Mouse (Mus musculus): Measurements from ENCODE around the gene Adamts9. TPM values are rescaled to one million over a fixed set of nuclear protein-coding genes. Genes with fewer than 3 reads are reported as not detected.

The Adamts9 gene
- total and polyA plus RNA-seq, 2 experiments from 2014 or later: 3.9 to 35.5 TPM

DNA sequence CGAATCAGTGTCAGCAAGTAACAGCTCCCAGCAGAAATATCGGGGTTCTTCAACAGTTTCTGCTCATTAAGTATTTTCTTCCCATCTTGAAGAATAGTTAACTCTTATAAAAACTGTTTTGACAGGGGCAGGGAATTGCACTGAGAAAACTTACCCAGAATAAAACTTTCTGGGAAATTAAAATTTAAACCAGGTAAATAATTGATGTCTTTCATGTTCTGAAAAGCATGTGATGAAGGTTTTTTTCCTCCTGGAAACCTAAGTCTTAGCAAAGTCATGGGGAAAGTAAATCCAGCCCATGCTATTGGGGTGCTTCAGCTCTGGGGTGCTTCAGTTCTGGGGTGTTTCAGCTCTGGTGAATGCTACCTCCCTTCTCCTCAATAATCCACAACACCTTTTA lies 132.7 kb downstream of the Adamts9 start:
- Histone ChIP-seq H3K4me2 (ENCODE audit: low read depth, low read length) (no peak overlapping the region), H3K4me3 (ENCODE audit: low read depth, low read length) (no peak overlapping the region), H3K36me3 (replicated peaks; ENCODE audit: control insufficient read depth, insufficient read depth, low read length) (peaks cover 41% of the 10 kb centered on the region), H3K27me3 (ENCODE audit: control insufficient read depth, insufficient read depth, low read length) (no peaks in the 10 kb centered on the region), H3K9me3 (replicated peaks; ENCODE audit: control insufficient read depth, low read length) (no peaks in the 10 kb centered on the region), H3K4me1 (ENCODE audit: control insufficient read depth, insufficient read depth) (peaks cover 10% of the 10 kb centered on the region), H3K9ac (replicated peaks; ENCODE audit: low read depth, low read length) (no peak overlapping the region), H3K27ac (ENCODE audit: low read depth) (no peak overlapping the region)
- WGBS: 94% methylated on average over 2 of the region's 2 CpGs
- TF ChIP-seq EP300 (IDR thresholded peaks at IDR 0.05; ENCODE audit: low read depth) (no peak), CTCF (IDR thresholded peaks at IDR 0.05; ENCODE audit: low read depth) (no peak)
- ATAC-seq (ENCODE audit: insufficient read depth, low read depth): no peak
- no peak for DNase-seq (ENCODE audit: low spot score)

DNA sequence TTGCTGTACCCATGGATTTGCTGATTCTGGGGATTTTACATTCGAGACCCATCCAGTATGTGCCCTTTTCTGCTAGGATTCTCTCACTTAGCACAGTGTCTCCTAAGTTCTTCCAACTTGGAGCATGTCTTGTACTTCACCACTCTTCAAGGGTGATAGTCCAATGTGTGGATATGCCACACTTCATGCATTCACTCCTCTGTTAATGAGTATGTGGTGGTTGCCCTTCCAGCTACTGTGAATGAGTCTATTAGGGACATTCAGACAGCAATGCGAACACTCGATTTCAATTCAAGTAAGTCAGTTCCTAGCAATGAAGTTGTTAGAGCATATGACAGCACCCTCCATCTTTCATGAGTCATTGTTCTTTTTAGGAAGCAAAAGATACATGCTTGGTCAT lies 133.5 kb downstream of the Adamts9 start:
- ATAC-seq (ENCODE audit: insufficient read depth, low read depth): no peak
- no peak overlapping the region for H3K4me3 ChIP-seq (ENCODE audit: low read depth, low read length)
- no peaks in the 10 kb centered on the region for H3K9me3 ChIP-seq (replicated peaks; ENCODE audit: control insufficient read depth, low read length)
- H3K27ac ChIP-seq (ENCODE audit: low read depth): no peak overlapping the region
- no peak for DNase-seq (ENCODE audit: low spot score)
- peaks cover 10% of the 10 kb centered on the region for H3K4me1 ChIP-seq (ENCODE audit: control insufficient read depth, insufficient read depth)
- H3K4me2 ChIP-seq (ENCODE audit: low read depth, low read length): no peak overlapping the region
- peaks cover 49% of the 10 kb centered on the region for H3K36me3 ChIP-seq (replicated peaks; ENCODE audit: control insufficient read depth, insufficient read depth, low read length)
- WGBS: 88% methylated on average over 3 of the region's 3 CpGs
- no peaks in the 10 kb centered on the region for H3K27me3 ChIP-seq (ENCODE audit: control insufficient read depth, insufficient read depth, low read length)
- no peak overlapping the region for H3K9ac ChIP-seq (replicated peaks; ENCODE audit: low read depth, low read length)
- TF ChIP-seq EP300 (IDR thresholded peaks at IDR 0.05; ENCODE audit: low read depth): no peak
- no peak for TF ChIP-seq CTCF (IDR thresholded peaks at IDR 0.05; ENCODE audit: low read depth)

DNA sequence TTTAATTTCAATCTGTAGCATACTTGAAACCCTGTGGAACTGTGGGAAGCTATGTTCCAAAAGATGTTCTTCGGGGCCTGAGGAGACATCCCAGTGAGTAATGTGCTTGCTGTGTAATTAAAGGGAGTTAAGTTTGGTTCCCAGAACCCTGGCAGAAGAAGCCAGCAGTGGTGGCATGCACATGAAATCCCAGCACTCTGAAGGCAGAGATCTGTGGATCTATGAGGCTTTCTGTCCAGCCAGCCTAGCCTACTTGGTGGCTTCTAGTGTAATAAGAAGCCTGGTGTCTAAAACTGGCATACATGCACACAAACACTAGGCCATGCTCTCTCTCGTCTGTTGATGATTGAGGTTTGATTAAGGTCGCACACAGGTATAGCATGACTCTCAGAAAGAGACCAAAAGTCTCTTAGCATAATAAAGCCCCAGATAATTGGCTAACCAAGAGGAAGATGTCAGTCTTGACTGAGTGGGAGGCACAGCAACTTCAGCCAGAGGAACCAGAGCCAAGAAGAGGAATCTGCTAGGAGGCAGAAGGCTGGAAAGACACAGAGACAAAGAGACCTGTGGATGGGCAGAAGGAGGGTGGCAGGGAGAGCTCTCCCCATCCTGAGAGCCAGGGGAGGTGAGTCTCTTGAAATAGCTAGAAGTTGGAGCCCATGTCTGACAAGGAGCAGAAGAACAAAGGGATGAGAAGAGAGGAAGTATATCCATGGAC lies 138.9 kb downstream of the Adamts9 start:
- H3K27ac ChIP-seq (ENCODE audit: low read depth): no peak overlapping the region; the same call in 1 of the 2 replicates
- no peaks in the 10 kb centered on the region for H3K27me3 ChIP-seq (ENCODE audit: control insufficient read depth, insufficient read depth, low read length)
- H3K9me3 ChIP-seq (replicated peaks; ENCODE audit: control insufficient read depth, low read length): no peaks in the 10 kb centered on the region
- ATAC-seq (ENCODE audit: insufficient read depth, low read depth) (no peak), DNase-seq (ENCODE audit: low spot score) (no peak)
- H3K9ac ChIP-seq (replicated peaks; ENCODE audit: low read depth, low read length): no peak overlapping the region
- 79% methylated on average over 3 of the region's 3 CpGs for WGBS
- H3K4me1 ChIP-seq (ENCODE audit: control insufficient read depth, insufficient read depth): peaks cover 15% of the 10 kb centered on the region
- H3K36me3 ChIP-seq (replicated peaks; ENCODE audit: control insufficient read depth, insufficient read depth, low read length): peaks cover 45% of the 10 kb centered on the region
- TF ChIP-seq CTCF (IDR thresholded peaks at IDR 0.05; ENCODE audit: low read depth): no peak
- no peak for TF ChIP-seq EP300 (IDR thresholded peaks at IDR 0.05; ENCODE audit: low read depth)
- no peak overlapping the region for H3K4me2 ChIP-seq (ENCODE audit: low read depth, low read length)
- H3K4me3 ChIP-seq (ENCODE audit: low read depth, low read length): no peak overlapping the region

DNA sequence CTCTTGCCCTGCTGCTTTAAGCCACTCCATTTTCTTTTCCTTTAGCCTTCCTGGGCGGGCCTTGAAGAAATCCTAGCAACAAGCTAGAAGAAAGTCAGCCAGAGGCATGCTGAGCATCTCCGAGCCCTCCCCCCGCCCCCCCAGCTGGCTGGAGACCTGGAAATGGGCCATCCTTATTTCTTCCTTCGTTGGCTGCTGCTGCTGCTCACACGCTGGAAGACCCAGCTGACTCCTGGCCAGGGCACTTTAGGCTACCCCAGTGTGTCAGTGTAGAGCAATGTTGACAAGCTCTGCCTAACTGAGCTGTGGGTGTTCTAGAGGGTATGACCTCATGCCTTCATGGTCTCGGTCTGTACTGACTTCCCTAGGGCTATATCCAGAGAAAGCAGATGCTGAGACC lies 140.1 kb downstream of the Adamts9 start:
- no peak for TF ChIP-seq CTCF (IDR thresholded peaks at IDR 0.05; ENCODE audit: low read depth)
- TF ChIP-seq EP300 (IDR thresholded peaks at IDR 0.05; ENCODE audit: low read depth): no peak

DNA sequence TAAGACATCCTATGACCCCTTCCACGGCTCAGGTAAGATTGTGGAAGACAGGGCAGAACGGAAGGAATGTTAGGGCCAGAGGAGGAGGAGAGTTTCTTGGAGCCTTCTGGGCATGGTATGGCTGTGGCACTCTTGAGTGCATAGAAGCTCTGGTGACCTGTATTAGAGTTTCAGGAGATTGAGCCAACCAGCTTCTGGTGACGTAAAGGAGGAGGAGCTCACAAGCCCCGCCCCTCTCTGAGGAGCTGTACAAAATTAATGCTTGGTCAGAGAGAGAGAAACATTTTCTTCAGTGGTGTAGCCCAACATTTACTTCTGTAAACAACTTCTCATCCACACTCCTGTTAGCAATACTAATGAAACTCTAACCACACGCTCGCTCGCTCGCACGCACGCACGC lies 140.9 kb downstream of the Adamts9 start:
- H3K9me3 ChIP-seq (replicated peaks; ENCODE audit: control insufficient read depth, low read length): no peaks in the 10 kb centered on the region
- H3K36me3 ChIP-seq (replicated peaks; ENCODE audit: control insufficient read depth, insufficient read depth, low read length): peaks cover 48% of the 10 kb centered on the region
- H3K9ac ChIP-seq (replicated peaks; ENCODE audit: low read depth, low read length): no peak overlapping the region
- H3K4me2 ChIP-seq (ENCODE audit: low read depth, low read length): no peak overlapping the region
- TF ChIP-seq EP300 (IDR thresholded peaks at IDR 0.05; ENCODE audit: low read depth) (no peak), CTCF (IDR thresholded peaks at IDR 0.05; ENCODE audit: low read depth) (no peak)
- H3K4me3 ChIP-seq (ENCODE audit: low read depth, low read length): no peak overlapping the region
- ATAC-seq (ENCODE audit: insufficient read depth, low read depth): no peak
- no peaks in the 10 kb centered on the region for H3K27me3 ChIP-seq (ENCODE audit: control insufficient read depth, insufficient read depth, low read length)
- DNase-seq (ENCODE audit: low spot score): no peak
- peaks cover 15% of the 10 kb centered on the region for H3K4me1 ChIP-seq (ENCODE audit: control insufficient read depth, insufficient read depth)
- H3K27ac ChIP-seq (ENCODE audit: low read depth): no peak overlapping the region
- 95% methylated on average over 11 of the region's 11 CpGs for WGBS

More for the DNA sequence above, 140.1 kb downstream of the Adamts9 start:
- Histone ChIP-seq H3K9ac (replicated peaks; ENCODE audit: low read depth, low read length) (no peak overlapping the region), H3K36me3 (replicated peaks; ENCODE audit: control insufficient read depth, insufficient read depth, low read length) (peaks cover 41% of the 10 kb centered on the region), H3K4me2 (ENCODE audit: low read depth, low read length) (no peak overlapping the region), H3K9me3 (replicated peaks; ENCODE audit: control insufficient read depth, low read length) (no peaks in the 10 kb centered on the region), H3K27me3 (ENCODE audit: control insufficient read depth, insufficient read depth, low read length) (no peaks in the 10 kb centered on the region), H3K27ac (ENCODE audit: low read depth) (peak overlapping the region; percentile 41), H3K4me1 (ENCODE audit: control insufficient read depth, insufficient read depth) (peaks cover 15% of the 10 kb centered on the region), H3K4me3 (ENCODE audit: low read depth, low read length) (no peak overlapping the region)
- WGBS: 29% methylated on average over 6 of the region's 6 CpGs
- DNase-seq (ENCODE audit: low spot score): peak; percentile 61
- peak; percentile 91 for ATAC-seq (ENCODE audit: insufficient read depth, low read depth)

DNA sequence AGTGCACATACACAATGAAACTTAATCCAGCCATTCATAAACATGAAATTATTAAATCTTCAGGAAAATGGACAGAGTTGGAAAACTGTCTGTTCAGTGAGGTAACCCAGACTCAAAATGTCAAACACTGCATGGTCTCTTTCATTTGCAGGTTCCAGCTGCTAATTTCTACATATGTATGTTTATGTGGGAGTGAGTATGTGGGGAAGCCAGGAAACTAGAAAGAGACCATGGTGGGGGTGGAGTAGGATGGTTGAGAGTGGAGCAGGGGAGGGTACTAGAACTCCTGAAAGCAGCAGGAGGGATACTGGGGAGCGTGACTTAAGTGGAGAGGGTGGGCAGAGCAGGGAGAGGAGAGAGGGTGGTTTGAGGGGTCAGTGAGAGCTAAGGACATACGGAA lies 141.8 kb downstream of the Adamts9 start:
- Histone ChIP-seq H3K27ac (ENCODE audit: low read depth) (no peak overlapping the region), H3K9ac (replicated peaks; ENCODE audit: low read depth, low read length) (no peak overlapping the region), H3K9me3 (replicated peaks; ENCODE audit: control insufficient read depth, low read length) (no peaks in the 10 kb centered on the region), H3K27me3 (ENCODE audit: control insufficient read depth, insufficient read depth, low read length) (no peaks in the 10 kb centered on the region), H3K36me3 (replicated peaks; ENCODE audit: control insufficient read depth, insufficient read depth, low read length) (peaks cover 49% of the 10 kb centered on the region), H3K4me1 (ENCODE audit: control insufficient read depth, insufficient read depth) (peaks cover 15% of the 10 kb centered on the region), H3K4me2 (ENCODE audit: low read depth, low read length) (no peak overlapping the region), H3K4me3 (ENCODE audit: low read depth, low read length) (no peak overlapping the region)
- WGBS: 89% methylated on average over 2 of the region's 2 CpGs
- DNase-seq (ENCODE audit: low spot score) (no peak), ATAC-seq (ENCODE audit: insufficient read depth, low read depth) (no peak)
- TF ChIP-seq EP300 (IDR thresholded peaks at IDR 0.05; ENCODE audit: low read depth) (no peak), CTCF (IDR thresholded peaks at IDR 0.05; ENCODE audit: low read depth) (no peak)

All from heart, postnatal 0 days (tissue).